Comparison of ENCODE assay signal across 8 mouse cellular contexts in genomic region chr6:56808656-56809055, GRCm38 (mm10). TPM values are rescaled to one million over a fixed set of nuclear protein-coding genes. Genes with fewer than 3 reads are reported as not detected.
DNase-seq lines count a peak whose midpoint lies in the region; ATAC-seq and TF ChIP-seq lines count a peak whose summit lies in the region.

No protein-coding gene starts in this region.

- 11% methylated on average over 3 of the region's 3 CpGs for WGBS in thymus, adult 2 months
- 6% methylated on average over 3 of the region's 3 CpGs for WGBS in hindbrain, postnatal 0 days
- WGBS in midbrain, embryonic 11.5 days = 27% methylated on average over 3 of the region's 3 CpGs

- H3K4me3 ChIP-seq in thymus, adult 2 months (ENCODE audit: control insufficient read depth, insufficient read depth, low read length) = no peak overlapping the region
- no peak overlapping the region for H3K4me3 ChIP-seq in hindbrain, postnatal 0 days (ENCODE audit: low read length)
- H3K4me3 ChIP-seq in midbrain, embryonic 11.5 days (ENCODE audit: low read depth, low read length) = no peak overlapping the region

- no peak for TF ChIP-seq POLR2A in thymus, adult 2 months (IDR thresholded peaks at IDR 0.05; ENCODE audit: control insufficient read depth, extremely low read depth, insufficient read depth, low read length, poor library complexity)

- TF ChIP-seq CTCF in thymus, adult 2 months (IDR thresholded peaks at IDR 0.05; ENCODE audit: borderline replicate concordance, control insufficient read depth, extremely low read depth, insufficient read depth, low read length, poor library complexity) = no peak
- peak; percentile 91 for TF ChIP-seq CTCF in hindbrain, postnatal 0 days (IDR thresholded peaks at IDR 0.05; ENCODE audit: low read depth)

- no peaks in the 10 kb centered on the region for H3K9me3 ChIP-seq in hindbrain, postnatal 0 days (ENCODE audit: low read length)
- H3K9me3 ChIP-seq in midbrain, embryonic 11.5 days (ENCODE audit: control insufficient read depth, low read length) = no peaks in the 10 kb centered on the region

- DNase-seq in thymus, adult 2 months = peak; percentile 42
- no peak for DNase-seq in thymus, postnatal 4 days
- peak; percentile 80 for DNase-seq in brain, adult 2 months (ENCODE audit: low read depth, low spot score)
- peak; percentile 33 for DNase-seq in fibroblast of lung, adult 2 months (ENCODE audit: low read depth)
- DNase-seq in hindbrain, postnatal 0 days (ENCODE audit: low spot score) = peak; percentile 84
- peak; percentile 56 to 77 for DNase-seq in left cerebral cortex, postnatal 25 days (ENCODE audit: low spot score in 2 of 2)
- DNase-seq in midbrain, embryonic 11.5 days (ENCODE audit: low spot score, missing footprints) = peak; percentile 85
- peak; percentile 45 for DNase-seq in thymus, postnatal 25 days

- no peaks in the 10 kb centered on the region for H3K4me1 ChIP-seq in thymus, adult 2 months (replicated peaks; ENCODE audit: control insufficient read depth, insufficient read depth, low read length)
- no peaks in the 10 kb centered on the region for H3K4me1 ChIP-seq in hindbrain, postnatal 0 days (ENCODE audit: insufficient read depth, low read length)
- peaks cover 4% of the 10 kb centered on the region; the same call in 1 of the 2 replicates for H3K4me1 ChIP-seq in midbrain, embryonic 11.5 days (ENCODE audit: control insufficient read depth, insufficient read depth, low read length)

- intact Hi-C loops in left cerebral cortex, postnatal 25 days (cut with DNase I) = loop anchor here (1.0 to 5.0 kb wide), 4 partner anchors 101 to 762 kb away; partner anchors contain the start of genes Nt5c3 and Vmn1r4

- no peak overlapping the region for H3K27ac ChIP-seq in thymus, adult 2 months (ENCODE audit: control insufficient read depth, insufficient read depth, low read length)
- H3K27ac ChIP-seq in hindbrain, postnatal 0 days = no peak overlapping the region
- no peak overlapping the region for H3K27ac ChIP-seq in midbrain, embryonic 11.5 days (ENCODE audit: low read depth, low read length)

- no peak overlapping the region for H3K9ac ChIP-seq in hindbrain, postnatal 0 days (replicated peaks; ENCODE audit: low read length)
- no peak overlapping the region for H3K9ac ChIP-seq in midbrain, embryonic 11.5 days (ENCODE audit: low read length)

- ATAC-seq in hindbrain, postnatal 0 days = peak; percentile 94
- ATAC-seq in midbrain, embryonic 11.5 days (ENCODE audit: low FRiP score) = peak; percentile 88

- no peaks in the 10 kb centered on the region for H3K27me3 ChIP-seq in thymus, adult 2 months (ENCODE audit: control insufficient read depth, insufficient read depth, low read length)
- H3K27me3 ChIP-seq in hindbrain, postnatal 0 days (ENCODE audit: insufficient read depth, low read length) = no peaks in the 10 kb centered on the region
- no peaks in the 10 kb centered on the region for H3K27me3 ChIP-seq in midbrain, embryonic 11.5 days (ENCODE audit: control insufficient read depth, insufficient read depth, low read length)

- H3K36me3 ChIP-seq in thymus, adult 2 months (ENCODE audit: control insufficient read depth, insufficient read depth, low read length) = no peaks in the 10 kb centered on the region
- no peaks in the 10 kb centered on the region for H3K36me3 ChIP-seq in hindbrain, postnatal 0 days (ENCODE audit: insufficient read depth, low read length)
- no peaks in the 10 kb centered on the region for H3K36me3 ChIP-seq in midbrain, embryonic 11.5 days (ENCODE audit: control insufficient read depth, insufficient read depth, low read length)

- H3K4me2 ChIP-seq in hindbrain, postnatal 0 days (ENCODE audit: low read depth, low read length) = no peak overlapping the region
- H3K4me2 ChIP-seq in midbrain, embryonic 11.5 days = no peak overlapping the region

RNA-seq across cellular contexts. Expression of gene Kbtbd2, which starts 11.0 kb away (rescaled TPM):
- polyA plus RNA-seq in thymus, adult 2 months (2012; rRNA removed) = 16.3 and 17.4 TPM in 2 replicates
- total RNA-seq in hindbrain, postnatal 0 days (2014; rRNA removed) = 36.0 and 46.2 TPM in 2 replicates
- 18.2 and 19.7 TPM in 2 replicates for polyA plus RNA-seq in hindbrain, postnatal 0 days (2015; fragmentation: Nextera tagmentation; extraction: Ambion mirVana)
- 10 to 100 TPM; 58.7 to 60.4 TPM for total RNA-seq in left cerebral cortex, postnatal 25 days (2021)
- 29.6 and 36.1 TPM in 2 replicates for polyA plus RNA-seq in midbrain, embryonic 11.5 days (2014; fragmentation: Nextera tagmentation; extraction: Ambion mirVana)

RNA-seq across cellular contexts. Expression of gene Fkbp9, which starts 23.2 kb away (rescaled TPM):
- 7.4 and 11.1 TPM in 2 replicates for polyA plus RNA-seq in thymus, adult 2 months (2012; rRNA removed)
- total RNA-seq in hindbrain, postnatal 0 days (2014; rRNA removed) = 47.4 and 54.8 TPM in 2 replicates
- polyA plus RNA-seq in hindbrain, postnatal 0 days (2015; fragmentation: Nextera tagmentation; extraction: Ambion mirVana) = 44.7 and 45.9 TPM in 2 replicates
- total RNA-seq in left cerebral cortex, postnatal 25 days (2021) = 10 to 100 TPM; 23.5 to 24.9 TPM
- 55.3 and 57.4 TPM in 2 replicates for polyA plus RNA-seq in midbrain, embryonic 11.5 days (2014; fragmentation: Nextera tagmentation; extraction: Ambion mirVana)
